Mouse (Mus musculus): ENCODE data around the gene Cubn. TPM values are rescaled to one million over a fixed set of nuclear protein-coding genes. Genes with fewer than 3 reads are reported as not detected.

The Cubn gene
- polyA plus RNA-seq, 1 experiment from 2014 or later = 0.29 TPM

- H3K4me3 ChIP-seq (ENCODE audit: low read depth, low read length) = no peak overlapping the region
- H3K27me3 ChIP-seq (replicated peaks; ENCODE audit: control insufficient read depth, insufficient read depth, low read length) = no peaks in the 10 kb centered on the region
- no peak overlapping the region for H3K27ac ChIP-seq (ENCODE audit: low read depth, low read length)
- ATAC-seq (no peak), DNase-seq (ENCODE audit: low spot score) (no peak)
- no peaks in the 10 kb centered on the region for H3K36me3 ChIP-seq (ENCODE audit: control insufficient read depth, insufficient read depth, low read length)
- H3K4me2 ChIP-seq (ENCODE audit: low read length) = no peak overlapping the region
- 87% methylated on average over 12 of the region's 12 CpGs for WGBS
- no peaks in the 10 kb centered on the region for H3K9me3 ChIP-seq (replicated peaks; ENCODE audit: control insufficient read depth, low read length)
- H3K4me1 ChIP-seq (ENCODE audit: control insufficient read depth, insufficient read depth, low read length) = no peaks in the 10 kb centered on the region
- no peak overlapping the region for H3K9ac ChIP-seq (ENCODE audit: low read length)
Measured at GRCm38 (mm10) chr2:13233254-13233835, 258.3 kb downstream of the Cubn start.

- 83% methylated on average over 6 of the region's 6 CpGs for WGBS
- no peaks in the 10 kb centered on the region for H3K9me3 ChIP-seq (replicated peaks; ENCODE audit: control insufficient read depth, low read length)
- no peak overlapping the region for H3K4me3 ChIP-seq (ENCODE audit: low read depth, low read length)
- no peaks in the 10 kb centered on the region for H3K36me3 ChIP-seq (ENCODE audit: control insufficient read depth, insufficient read depth, low read length)
- H3K27ac ChIP-seq (ENCODE audit: low read depth, low read length) = no peak overlapping the region
- H3K27me3 ChIP-seq (replicated peaks; ENCODE audit: control insufficient read depth, insufficient read depth, low read length) = no peaks in the 10 kb centered on the region
- H3K4me2 ChIP-seq (ENCODE audit: low read length) = no peak overlapping the region
- ATAC-seq (no peak), DNase-seq (ENCODE audit: low spot score) (no peak)
- H3K9ac ChIP-seq (ENCODE audit: low read length) = no peak overlapping the region
- H3K4me1 ChIP-seq (ENCODE audit: control insufficient read depth, insufficient read depth, low read length) = no peaks in the 10 kb centered on the region
Measured at GRCm38 (mm10) chr2:13232305-13232704, 259.3 kb downstream of the Cubn start.

DNA sequence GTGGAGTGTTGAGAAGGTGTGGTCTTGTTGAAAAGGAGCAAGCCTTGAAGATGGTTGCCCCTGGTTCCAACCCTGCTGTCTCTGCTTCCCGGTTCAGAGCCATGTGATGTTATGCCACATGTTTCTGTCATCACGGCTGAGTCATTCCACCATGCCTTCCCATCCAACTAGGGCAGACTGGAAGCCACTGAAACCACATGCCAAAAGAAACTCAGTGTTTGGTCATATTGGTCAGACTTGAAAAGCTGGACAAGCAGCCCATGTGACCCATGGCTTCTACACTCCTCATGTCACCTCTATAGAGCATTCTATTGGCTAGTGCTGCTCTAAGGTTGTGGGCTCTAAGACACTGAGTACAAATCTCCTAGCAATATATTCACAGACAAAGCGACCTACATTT is 261.9 kb downstream of the Cubn start:
- no peaks in the 10 kb centered on the region for H3K9me3 ChIP-seq (replicated peaks; ENCODE audit: control insufficient read depth, low read length)
- DNase-seq (ENCODE audit: low spot score) (no peak), ATAC-seq (no peak)
- WGBS = 95% methylated on average over 3 of the region's 3 CpGs
- no peak overlapping the region for H3K9ac ChIP-seq (ENCODE audit: low read length)
- no peaks in the 10 kb centered on the region for H3K27me3 ChIP-seq (replicated peaks; ENCODE audit: control insufficient read depth, insufficient read depth, low read length)
- H3K4me2 ChIP-seq (ENCODE audit: low read length) = no peak overlapping the region
- H3K4me1 ChIP-seq (ENCODE audit: control insufficient read depth, insufficient read depth, low read length) = no peaks in the 10 kb centered on the region
- H3K36me3 ChIP-seq (ENCODE audit: control insufficient read depth, insufficient read depth, low read length) = no peaks in the 10 kb centered on the region
- no peak overlapping the region for H3K4me3 ChIP-seq (ENCODE audit: low read depth, low read length)
- H3K27ac ChIP-seq (ENCODE audit: low read depth, low read length) = no peak overlapping the region

Other genes with a start within 250 kb of the Cubn start
- gene Rsu1, start 220.4 kb downstream of the Cubn start, polyA plus RNA-seq (2014; fragmentation: Nextera tagmentation; extraction: Ambion mirVana) = 57.2 and 66.0 TPM in 2 replicates
- 11.1 and 12.0 TPM in 2 replicates for gene Trdmt1, start 52.9 kb upstream of the Cubn start, polyA plus RNA-seq (2014; fragmentation: Nextera tagmentation; extraction: Ambion mirVana)
- 594 and 700 TPM in 2 replicates for gene Vim, start 82.1 kb upstream of the Cubn start, polyA plus RNA-seq (2014; fragmentation: Nextera tagmentation; extraction: Ambion mirVana)

All from forebrain, embryonic 14.5 days (tissue).